Mouse (Mus musculus) neural tube, embryonic 14.5 days (tissue): ENCODE data around the gene Ggt1. TPM values are rescaled to one million over a fixed set of nuclear protein-coding genes. Genes with fewer than 3 reads are reported as not detected.

Experiments used
- ATAC-seq: fragments of 200-750 bp; cut with Nextera tagmentation; 2 replicates; pipeline ENCODE4 v1.8.0; 2017; ENCODE audit warnings: low read depth, mild to moderate bottlenecking, moderate TSS enrichment, moderate library complexity
- H3K27ac ChIP-seq: fragments of 300-500 bp; sonication (generic); 2 replicates; pipeline ENCODE4 v1.5.1; 2014; ENCODE audit warnings: low read depth, mild to moderate bottlenecking, control low read depth, low read length, moderate library complexity, mixed read lengths
- H3K27me3 ChIP-seq: fragments of 300-500 bp; sonication (generic); 2 replicates; pipeline ENCODE4 v1.6.1; 2014; ENCODE audit warnings: low read length; ENCODE audit not compliant: control insufficient read depth, insufficient read depth
- H3K36me3 ChIP-seq: fragments of 300-500 bp; sonication (generic); 2 replicates; pipeline ENCODE4 v1.6.1; 2014; ENCODE audit warnings: low read length, mixed read lengths; ENCODE audit not compliant: control insufficient read depth, insufficient read depth
- H3K4me1 ChIP-seq: fragments of 300-500 bp; sonication (generic); 2 replicates; pipeline ENCODE4 v1.6.1; 2014; ENCODE audit warnings: low read length; ENCODE audit not compliant: control insufficient read depth, insufficient read depth
- H3K4me2 ChIP-seq: fragments of 300-500 bp; sonication (generic); 2 replicates; pipeline ENCODE4 v1.6.1; 2014; ENCODE audit warnings: mild to moderate bottlenecking, low read depth, low read length, control low read depth
- H3K4me3 ChIP-seq: fragments of 300-500 bp; sonication (generic); 2 replicates; pipeline ENCODE4 v1.5.1; 2014; ENCODE audit warnings: low read depth, low read length, control low read depth, mixed read lengths
- H3K9ac ChIP-seq: fragments of 300-500 bp; sonication (generic); replicated peaks from 2 replicates; pipeline ENCODE4 v1.6.1; 2014; ENCODE audit warnings: low read depth, mild to moderate bottlenecking, control low read depth, low read length, mixed read lengths
- H3K9me3 ChIP-seq: fragments of 300-500 bp; sonication (generic); 2 replicates; pipeline ENCODE4 v1.6.1; 2016; ENCODE audit warnings: low read length; ENCODE audit not compliant: control insufficient read depth
- WGBS: fragments of 180-500 bp; shearing (Covaris S2); extraction: QIAGEN DNeasy Blood & Tissue Kit; methylation state at CpG from one replicate; pipeline ENCODE4 v1.1.7; 2014; 5-methylcytosine and 5-hydroxymethylcytosine counted together
- polyA plus RNA-seq: library from polyadenylated mRNA; unstranded; fragments of >200 nt; fragmentation: Nextera tagmentation; extraction: Ambion mirVana; gene quantifications from 2 replicates; pipeline ENCODE4 v1.2.1, GENCODE M21; 2014

The Ggt1 gene
- polyA plus RNA-seq, 1 experiment from 2014 or later, result 1.5 TPM

DNA sequence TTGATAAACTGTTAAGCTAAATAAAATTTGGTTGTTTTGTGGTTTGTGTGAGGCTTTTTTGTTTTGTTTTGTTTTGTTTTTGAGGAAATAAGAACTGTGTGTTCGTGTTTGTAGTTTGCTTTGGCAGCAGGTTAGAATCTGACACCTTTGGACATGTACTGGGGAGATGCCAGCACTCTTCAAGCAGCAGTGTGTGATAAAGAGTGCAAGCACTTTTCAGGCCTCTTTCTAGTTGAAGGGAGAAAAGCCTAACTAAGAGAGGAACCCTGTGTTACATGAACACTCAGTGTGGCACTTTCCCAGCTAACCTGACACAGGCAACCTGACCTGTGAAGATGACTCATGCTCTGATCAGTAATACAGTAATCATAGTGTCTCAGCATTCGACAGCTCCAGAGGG lies 26.0 kb upstream of the Ggt1 start:
- H3K9ac ChIP-seq, result no peak overlapping the region
- H3K4me2 ChIP-seq, result no peak overlapping the region
- H3K27me3 ChIP-seq, result no peaks in the 10 kb centered on the region
- H3K4me3 ChIP-seq, result no peak overlapping the region
- WGBS, result 87% methylated on average over 2 of the region's 2 CpGs
- ATAC-seq, result no peak
- H3K36me3 ChIP-seq, result peaks cover 16% of the 10 kb centered on the region; the same call in 1 of the 2 replicates
- H3K9me3 ChIP-seq, result no peaks in the 10 kb centered on the region
- H3K27ac ChIP-seq, result no peak overlapping the region
- no peaks in the 10 kb centered on the region for H3K4me1 ChIP-seq

DNA sequence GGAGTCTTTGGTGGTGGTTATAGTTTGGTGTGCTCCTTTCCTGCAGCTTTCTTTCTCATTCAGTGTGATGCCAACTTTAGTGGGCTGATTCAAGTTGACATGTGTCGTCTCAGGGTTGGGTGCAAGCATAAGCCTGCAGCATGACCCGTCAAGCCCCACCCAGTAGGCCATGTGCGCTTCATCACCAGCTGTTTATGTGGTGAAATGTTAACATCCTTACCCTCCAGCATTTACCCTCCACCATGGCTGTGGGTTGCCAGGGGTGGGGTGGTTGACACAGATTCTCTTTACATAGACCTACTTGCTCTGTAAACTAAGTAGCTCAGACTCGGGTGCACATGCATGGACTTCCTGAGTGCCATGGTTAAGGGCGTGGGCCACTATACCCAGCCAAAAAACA lies 25.3 kb upstream of the Ggt1 start:
- no peak overlapping the region for H3K27ac ChIP-seq
- H3K4me2 ChIP-seq, result no peak overlapping the region
- H3K27me3 ChIP-seq, result no peaks in the 10 kb centered on the region
- no peaks in the 10 kb centered on the region for H3K4me1 ChIP-seq
- over 99% methylated on average over 5 of the region's 5 CpGs for WGBS
- no peak for ATAC-seq
- H3K4me3 ChIP-seq, result no peak overlapping the region
- H3K36me3 ChIP-seq, result peaks cover 16% of the 10 kb centered on the region; the same call in 1 of the 2 replicates
- H3K9me3 ChIP-seq, result no peaks in the 10 kb centered on the region
- no peak overlapping the region for H3K9ac ChIP-seq

DNA sequence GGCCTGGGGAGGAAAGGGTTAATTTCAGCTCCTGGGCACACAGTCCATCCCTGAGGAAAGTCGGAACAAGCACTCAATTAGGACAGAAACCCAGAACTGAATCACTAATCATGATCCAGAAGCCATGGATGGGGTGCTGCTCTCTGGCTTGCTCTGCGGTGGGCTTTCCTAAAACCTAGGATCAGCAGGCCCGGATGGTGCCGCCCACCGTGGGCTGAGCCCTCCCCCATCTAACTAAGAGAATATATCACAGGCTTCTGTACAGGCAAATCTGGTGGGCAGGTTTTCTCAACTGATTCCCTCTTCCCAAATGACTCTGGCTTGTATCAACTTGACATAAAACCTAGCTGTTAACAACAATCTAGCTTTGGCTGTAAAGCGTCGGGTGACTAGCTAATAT lies 13.5 kb upstream of the Ggt1 start:
- no peak overlapping the region for H3K27ac ChIP-seq
- H3K9ac ChIP-seq, result no peak overlapping the region
- 54% methylated on average over 7 of the region's 7 CpGs for WGBS
- H3K9me3 ChIP-seq, result no peaks in the 10 kb centered on the region
- H3K27me3 ChIP-seq, result no peaks in the 10 kb centered on the region
- H3K4me1 ChIP-seq, result no peaks in the 10 kb centered on the region; the same call in 1 of the 2 replicates
- no peak overlapping the region for H3K4me2 ChIP-seq
- H3K4me3 ChIP-seq, result no peak overlapping the region
- ATAC-seq, result no peak
- no peaks in the 10 kb centered on the region for H3K36me3 ChIP-seq

DNA sequence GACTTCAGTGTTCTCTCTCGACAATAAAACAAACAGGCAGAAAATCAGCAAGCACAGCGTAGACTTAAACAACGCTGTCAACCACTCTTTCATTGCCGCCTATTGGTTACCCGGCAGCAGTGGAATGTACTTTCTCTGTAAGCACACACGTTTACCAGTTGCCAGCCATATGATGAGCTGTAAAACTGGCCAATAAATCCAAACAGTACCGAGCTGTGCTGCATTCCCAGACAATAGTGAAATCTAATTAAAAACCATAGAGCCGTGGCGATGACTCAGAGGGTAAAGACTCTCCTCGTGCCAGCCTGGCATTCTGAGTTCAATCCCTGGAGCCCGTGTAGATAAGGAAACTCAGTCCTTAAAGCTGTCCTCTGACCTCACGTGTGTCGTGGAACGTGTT lies 12.9 kb upstream of the Ggt1 start:
- H3K9ac ChIP-seq, result no peak overlapping the region
- WGBS, result 30% methylated on average over 14 of the region's 14 CpGs
- H3K4me1 ChIP-seq, result no peaks in the 10 kb centered on the region; the same call in 1 of the 2 replicates
- H3K27ac ChIP-seq, result no peak overlapping the region
- ATAC-seq, result peak; percentile 85
- H3K27me3 ChIP-seq, result no peaks in the 10 kb centered on the region
- no peak overlapping the region for H3K4me2 ChIP-seq
- peaks cover 4% of the 10 kb centered on the region for H3K36me3 ChIP-seq
- H3K4me3 ChIP-seq, result no peak overlapping the region
- H3K9me3 ChIP-seq, result no peaks in the 10 kb centered on the region

DNA sequence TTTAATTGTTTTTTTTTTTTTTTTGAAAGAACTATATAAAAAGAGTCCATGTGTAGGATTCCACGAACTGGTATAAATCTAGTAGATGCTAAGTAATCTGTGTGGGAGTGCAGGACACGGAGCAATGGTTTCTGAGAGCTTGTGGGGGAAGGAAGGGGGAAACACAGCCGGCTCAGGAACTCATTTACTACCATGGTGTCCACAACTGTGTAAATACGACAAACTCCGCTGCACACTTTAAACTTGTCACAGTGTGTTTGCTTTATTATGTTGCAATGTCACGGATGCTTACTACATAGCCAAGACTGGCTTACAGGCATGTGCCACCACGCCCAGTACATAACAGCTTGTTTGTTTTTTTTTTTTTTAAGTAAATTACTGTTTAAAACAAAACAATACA lies 11.5 kb upstream of the Ggt1 start:
- Histone ChIP-seq H3K4me2 (no peak overlapping the region), H3K27me3 (no peaks in the 10 kb centered on the region), H3K27ac (no peak overlapping the region), H3K9me3 (no peaks in the 10 kb centered on the region), H3K4me3 (no peak overlapping the region), H3K4me1 (no peaks in the 10 kb centered on the region; the same call in 1 of the 2 replicates), H3K36me3 (peaks cover 16% of the 10 kb centered on the region), H3K9ac (no peak overlapping the region)
- 69% methylated on average over 7 of the region's 7 CpGs for whole genome bisulfite sequencing
- no peak for ATAC-seq

DNA sequence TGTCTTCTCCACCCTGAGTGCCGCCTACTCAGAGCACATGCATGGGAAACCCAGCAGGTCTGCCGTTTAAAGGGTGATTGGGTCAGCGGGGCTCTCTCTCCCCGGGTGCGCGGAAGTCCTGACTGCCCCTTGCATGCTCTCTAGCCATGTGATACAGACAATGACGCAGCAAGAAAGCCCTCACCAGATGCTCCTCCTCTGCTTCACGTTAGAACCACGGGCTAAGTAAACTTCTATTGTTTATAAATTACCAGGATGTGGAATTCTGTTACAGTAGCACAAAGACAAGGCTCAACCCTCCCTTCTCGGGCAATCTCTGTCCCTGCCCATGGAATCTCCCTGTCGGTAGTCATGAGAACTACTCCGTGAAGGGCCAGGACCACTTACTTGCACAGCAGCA lies 10.2 kb upstream of the Ggt1 start:
- ATAC-seq, result no peak
- Histone ChIP-seq H3K4me1 (no peaks in the 10 kb centered on the region; the same call in 1 of the 2 replicates), H3K36me3 (peaks cover 27% of the 10 kb centered on the region), H3K4me3 (no peak overlapping the region), H3K4me2 (no peak overlapping the region), H3K27ac (no peak overlapping the region), H3K27me3 (no peaks in the 10 kb centered on the region), H3K9me3 (no peaks in the 10 kb centered on the region), H3K9ac (no peak overlapping the region)
- 43% methylated on average over 12 of the region's 12 CpGs for WGBS

DNA sequence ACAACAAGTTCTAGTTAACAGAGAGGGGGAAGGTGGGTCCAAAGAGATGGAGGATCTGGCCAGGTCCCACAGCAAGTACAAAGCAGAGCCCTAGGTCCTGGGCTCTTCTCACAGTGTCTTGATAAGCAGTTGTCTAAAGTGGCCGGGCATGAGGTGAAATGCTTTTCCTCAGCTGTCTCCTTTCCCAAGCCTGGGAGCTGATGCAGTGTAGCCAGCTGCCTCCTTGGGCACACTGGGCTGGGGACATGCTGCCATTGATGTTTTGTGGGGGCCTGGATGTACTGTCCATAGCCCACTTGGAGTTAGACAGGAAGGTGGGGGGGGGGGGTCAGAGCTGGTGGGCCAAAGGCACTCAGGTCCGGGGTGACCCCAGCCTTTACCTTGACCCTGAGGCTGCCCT lies 9.3 kb upstream of the Ggt1 start:
- ATAC-seq, result no peak
- H3K9ac ChIP-seq, result no peak overlapping the region
- no peaks in the 10 kb centered on the region for H3K9me3 ChIP-seq
- no peak overlapping the region for H3K4me3 ChIP-seq
- no peak overlapping the region for H3K27ac ChIP-seq
- no peak overlapping the region for H3K4me2 ChIP-seq
- no peaks in the 10 kb centered on the region for H3K27me3 ChIP-seq
- no peaks in the 10 kb centered on the region; the same call in 1 of the 2 replicates for H3K4me1 ChIP-seq
- peaks cover 27% of the 10 kb centered on the region for H3K36me3 ChIP-seq
- WGBS, result 80% methylated on average over 2 of the region's 2 CpGs

DNA sequence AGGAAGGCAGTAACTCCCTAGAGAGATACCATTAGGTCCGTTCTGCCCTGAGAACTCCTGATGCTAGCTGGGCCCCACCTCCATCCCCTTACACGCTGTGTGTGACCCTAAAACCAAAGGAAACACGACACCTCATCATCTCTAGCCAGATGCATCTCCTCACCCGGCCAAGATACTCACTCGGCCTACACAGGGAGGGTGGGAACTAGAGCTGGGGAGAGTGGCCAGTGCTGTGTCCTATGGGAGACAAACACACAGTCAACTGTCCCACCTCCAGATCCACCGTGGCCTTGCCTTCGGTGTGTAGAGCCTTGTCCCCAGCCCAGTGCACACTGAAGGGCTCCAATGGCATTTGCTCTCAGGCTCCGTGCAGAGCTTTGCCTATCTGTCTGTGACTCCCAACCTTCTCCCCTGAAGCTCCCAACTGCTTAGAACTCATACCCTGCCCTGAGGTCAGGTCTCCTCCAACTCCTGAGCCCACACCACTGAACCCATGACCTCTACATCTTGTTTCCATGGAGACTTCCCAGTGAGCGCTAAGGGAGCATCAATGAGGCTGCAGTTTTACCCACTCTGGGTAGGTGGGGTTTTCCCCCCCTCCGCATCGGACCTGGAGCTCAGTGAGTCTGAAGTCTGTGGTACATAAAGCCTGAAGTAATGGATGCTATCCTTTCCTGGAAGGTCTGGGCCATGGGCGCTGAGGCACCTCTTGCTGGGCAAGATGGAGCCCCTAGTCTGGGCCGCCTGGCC lies 8.5 kb upstream of the Ggt1 start:
- ATAC-seq, result no peak
- Histone ChIP-seq H3K27ac (no peak overlapping the region), H3K4me1 (peaks cover 7% of the 10 kb centered on the region; the same call in 1 of the 2 replicates), H3K27me3 (no peaks in the 10 kb centered on the region), H3K36me3 (peaks cover 27% of the 10 kb centered on the region), H3K4me3 (no peak overlapping the region), H3K9ac (no peak overlapping the region), H3K4me2 (no peak overlapping the region), H3K9me3 (no peaks in the 10 kb centered on the region)
- 67% methylated on average over 13 of the region's 13 CpGs for WGBS

DNA sequence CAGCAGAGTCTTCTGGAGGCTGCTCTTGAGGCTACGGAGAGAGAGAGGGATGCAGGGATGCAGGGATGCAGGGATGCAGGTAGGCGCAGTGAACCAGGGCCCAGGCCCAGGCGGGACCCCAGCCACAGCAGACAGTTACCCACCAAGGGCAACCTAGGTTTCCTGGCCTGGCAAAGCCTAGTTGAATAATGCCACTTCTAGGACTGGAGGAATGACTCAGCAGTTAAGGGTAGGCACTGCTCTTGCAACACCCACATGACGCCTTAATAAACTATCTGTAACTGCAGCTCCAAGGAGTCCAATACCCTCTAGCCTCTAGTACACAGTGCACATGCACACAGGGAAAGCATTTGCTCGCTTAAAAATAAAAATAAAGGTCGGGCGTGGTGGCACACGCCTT lies 7.3 kb upstream of the Ggt1 start:
- H3K4me3 ChIP-seq, result no peak overlapping the region
- 96% methylated on average over 8 of the region's 8 CpGs for WGBS
- no peak for ATAC-seq

More for the DNA sequence above, 7.3 kb upstream of the Ggt1 start:
- H3K4me1 ChIP-seq, result peaks cover 14% of the 10 kb centered on the region
- H3K9ac ChIP-seq, result no peak overlapping the region
- H3K27me3 ChIP-seq, result no peaks in the 10 kb centered on the region
- H3K27ac ChIP-seq, result no peak overlapping the region
- peaks cover 27% of the 10 kb centered on the region for H3K36me3 ChIP-seq
- no peaks in the 10 kb centered on the region for H3K9me3 ChIP-seq
- no peak overlapping the region for H3K4me2 ChIP-seq
